Mouse (Mus musculus) embryonic fibroblast, embryonic 13.5 days (primary cell): ENCODE data around the gene Dnajc17. TPM values are rescaled to one million over a fixed set of nuclear protein-coding genes. Genes with fewer than 3 reads are reported as not detected.

Experiments
- H3K27ac ChIP-seq: 2 replicates; pipeline ENCODE4 v1.5.1; 2012; ENCODE audit warnings: low read length, control low read depth, inconsistent platforms; ENCODE audit not compliant: insufficient read depth
- H3K4me1 ChIP-seq: 2 replicates; pipeline ENCODE4 v1.6.1; 2011; ENCODE audit warnings: low read length; ENCODE audit not compliant: control insufficient read depth, insufficient read depth
- H3K4me3 ChIP-seq: 2 replicates; pipeline ENCODE4 v1.5.1; 2011; ENCODE audit warnings: mild to moderate bottlenecking, control low read depth, low read length; ENCODE audit not compliant: insufficient read depth
- CTCF ChIP-seq: IDR thresholded peaks from 2 replicates; pipeline ENCODE4 v1.5.1; 2011; ENCODE audit warnings: mild to moderate bottlenecking, control low read depth, low read length, moderate library complexity, borderline replicate concordance; ENCODE audit not compliant: insufficient read depth
- POLR2A ChIP-seq: IDR thresholded peaks from 2 replicates; pipeline ENCODE4 v1.6.1; 2011; ENCODE audit warnings: low read depth, mild to moderate bottlenecking, control low read depth, low read length, moderate library complexity
- polyA plus RNA-seq: library from polyadenylated mRNA; stranded (reverse); fragments of >200 nt; gene quantifications from 2 replicates; pipeline ENCODE4 v1.2.4, GENCODE M21; 2011; ENCODE audit warnings: low read depth; ENCODE audit not compliant: missing spikeins, insufficient read length

Gene Dnajc17
- polyA plus RNA-seq, 1 experiment = 9.6 TPM

DNA sequence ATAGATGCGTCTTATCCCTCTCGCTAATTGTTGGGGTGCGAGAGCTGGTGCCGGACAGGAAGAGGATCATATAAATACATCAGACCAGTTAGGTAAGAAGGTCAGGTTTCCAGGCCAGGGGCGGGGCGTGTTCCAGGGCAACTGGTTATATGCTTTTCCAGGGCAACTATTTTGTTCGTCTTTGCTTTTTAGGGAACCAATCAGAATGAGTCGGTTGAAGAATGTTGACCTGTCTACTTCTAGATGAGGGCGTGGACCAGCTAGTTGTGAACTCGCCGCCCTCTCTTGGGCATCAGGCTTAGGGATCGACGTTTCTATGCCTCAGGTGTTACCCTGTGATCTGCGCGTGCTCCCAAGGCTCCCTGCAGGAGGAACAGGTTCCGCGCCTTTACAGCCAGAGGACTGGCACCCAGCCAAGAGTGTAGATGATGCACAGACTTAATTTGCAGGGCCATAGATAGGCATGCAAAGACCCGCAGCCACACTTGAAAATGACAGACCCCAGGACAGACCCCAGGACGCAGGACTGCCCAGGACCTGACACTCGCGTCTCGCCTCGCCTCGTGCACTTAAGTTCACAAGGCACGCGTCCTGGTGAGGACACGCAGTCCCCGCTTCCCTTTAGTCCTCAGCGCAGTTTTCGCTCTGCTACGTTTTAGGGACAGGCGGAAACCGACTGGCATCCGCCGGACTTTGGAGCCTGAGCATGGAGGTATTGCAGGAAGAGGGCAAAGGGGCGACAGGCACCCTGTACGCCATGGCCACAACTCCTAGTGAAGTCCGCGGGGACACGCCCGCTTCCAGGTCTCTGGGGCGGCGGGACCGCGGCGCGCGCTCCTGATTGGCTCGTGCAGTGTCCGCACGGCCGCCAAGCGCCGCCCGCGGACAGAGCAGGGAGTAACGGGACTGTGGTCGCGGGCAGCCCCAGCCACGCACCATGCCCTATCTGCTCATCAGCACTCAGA is 41.4 kb downstream of the Dnajc17 start, which contains the start of gene Gchfr:
Gchfr (plus strand) TSS at position 873 of the 965 bp plus-strand sequence.
- TF ChIP-seq POLR2A (no peak), CTCF (no peak)
- Histone ChIP-seq H3K4me3 (peak within 1 kb of the TSS; percentile 43), H3K4me1 (peaks cover 6% of the 10 kb centered on the region; the same call in 1 of the 2 replicates), H3K27ac (no peak within 1 kb of the TSS)

GRCm38 (mm10) chr2:119165401-119165800 is 43.2 kb downstream of the Dnajc17 start:
- TF ChIP-seq POLR2A = no peak
- no peak for TF ChIP-seq CTCF
- Histone ChIP-seq H3K4me3 (no peak overlapping the region), H3K4me1 (no peaks in the 10 kb centered on the region), H3K27ac (no peak overlapping the region)

GRCm38 (mm10) chr2:119163999-119164398 is 44.6 kb downstream of the Dnajc17 start:
- Histone ChIP-seq H3K4me1 (no peaks in the 10 kb centered on the region), H3K4me3 (no peak overlapping the region)
- TF ChIP-seq CTCF (no peak), POLR2A (no peak)

DNA sequence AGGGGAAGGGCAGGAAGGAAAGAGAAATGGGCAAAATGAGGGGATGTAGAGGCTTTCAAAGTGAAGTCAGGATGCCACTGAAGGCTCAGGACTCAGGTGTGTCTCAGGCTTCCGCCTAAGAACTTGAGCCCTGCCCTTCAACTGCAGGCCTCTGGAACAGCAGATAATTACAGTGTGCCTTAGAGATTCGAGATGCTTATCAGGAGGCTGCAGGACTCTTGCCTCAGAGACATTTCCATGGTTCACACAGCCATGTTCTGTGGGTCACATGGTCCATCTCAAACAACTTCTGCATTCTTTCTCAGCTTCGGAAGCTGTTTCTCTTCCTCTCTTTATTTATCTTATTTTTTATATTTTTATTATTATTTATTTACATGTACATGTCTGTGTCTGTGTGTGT is 45.5 kb downstream of the Dnajc17 start:
- TF ChIP-seq POLR2A (no peak), CTCF (no peak)
- H3K27ac ChIP-seq = no peak overlapping the region
- H3K4me1 ChIP-seq = no peaks in the 10 kb centered on the region
- no peak overlapping the region for H3K4me3 ChIP-seq

More at GRCm38 (mm10) chr2:119163999-119164398, 44.6 kb downstream of the Dnajc17 start:
- no peak overlapping the region for H3K27ac ChIP-seq

GRCm38 (mm10) chr2:119161247-119161646 is 47.3 kb downstream of the Dnajc17 start:
- Histone ChIP-seq H3K27ac (no peak overlapping the region), H3K4me1 (no peaks in the 10 kb centered on the region), H3K4me3 (no peak overlapping the region)
- TF ChIP-seq POLR2A = no peak
- TF ChIP-seq CTCF = no peak

DNA sequence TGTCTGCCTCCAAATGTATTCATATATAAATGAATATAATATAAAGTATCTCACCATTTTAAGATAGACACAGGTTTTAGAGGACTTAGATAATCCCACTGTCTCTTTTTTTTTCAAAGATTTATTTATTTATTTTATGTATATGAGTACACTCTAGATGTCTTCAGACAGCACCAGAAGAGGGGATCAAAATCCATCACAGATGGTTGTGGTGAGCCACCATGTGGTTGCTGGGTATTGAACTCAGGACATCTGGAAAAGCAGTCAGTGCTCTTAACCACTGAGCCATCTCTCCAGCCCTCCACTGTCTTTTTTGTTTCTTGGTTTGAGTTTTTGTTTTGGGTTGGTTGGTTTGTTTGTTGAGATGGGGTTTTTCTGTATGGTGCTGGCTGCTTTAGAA is 50.8 kb downstream of the Dnajc17 start:
- peaks cover 4% of the 10 kb centered on the region; the same call in 1 of the 2 replicates for H3K4me1 ChIP-seq
- H3K4me3 ChIP-seq = no peak overlapping the region
- TF ChIP-seq POLR2A = no peak
- no peak for TF ChIP-seq CTCF
- no peak overlapping the region for H3K27ac ChIP-seq

DNA sequence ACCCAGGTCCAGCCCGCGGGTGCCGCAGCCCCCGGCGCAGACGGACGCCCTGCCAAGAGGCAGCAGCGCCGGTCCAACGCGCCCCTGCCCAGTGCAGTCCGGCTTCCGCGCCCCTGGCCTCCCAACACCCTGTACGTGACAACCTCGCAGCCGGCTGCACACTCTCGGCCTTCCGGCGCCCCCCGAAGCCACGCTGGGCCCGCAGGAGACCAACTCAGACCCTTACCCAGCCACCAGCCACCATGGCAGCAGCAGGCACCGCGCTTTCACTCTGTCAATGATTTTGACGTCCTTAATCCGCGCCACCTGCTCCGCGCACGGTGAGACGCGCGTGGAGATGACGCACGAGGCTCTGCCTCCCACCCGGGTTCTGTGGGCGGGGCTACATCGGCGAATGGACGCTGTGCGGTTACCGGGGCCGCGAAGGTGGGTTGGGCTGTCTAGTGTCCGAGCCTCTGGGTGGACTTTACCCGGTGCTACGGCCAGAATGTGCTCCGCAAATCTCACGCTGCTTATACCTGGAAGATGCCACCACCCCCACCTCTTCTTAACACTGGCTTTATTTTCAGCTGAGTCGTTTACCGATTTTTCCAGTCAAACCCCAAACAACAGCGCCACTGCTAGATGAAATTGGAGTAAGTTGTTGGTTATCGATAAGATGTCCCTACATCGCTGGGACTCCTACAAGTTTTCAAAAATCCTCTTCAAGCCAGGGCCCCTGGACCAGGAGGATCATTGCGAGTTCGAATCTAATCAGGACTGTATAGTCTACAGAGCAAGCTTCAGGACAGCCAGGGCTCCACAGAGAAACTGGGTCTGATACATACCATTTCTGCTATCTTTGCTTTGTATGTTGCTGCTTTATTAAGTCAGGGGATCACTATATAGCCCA is 51.7 kb downstream of the Dnajc17 start, which contains the start of gene Rmdn3:
Rmdn3 (minus strand) TSS at position 354 of the 892 bp plus-strand sequence.
- Histone ChIP-seq H3K4me3 (peak within 1 kb of the TSS; percentile 91), H3K27ac (no peak within 1 kb of the TSS), H3K4me1 (peaks cover 4% of the 10 kb centered on the region; the same call in 1 of the 2 replicates)
- TF ChIP-seq CTCF = no peak
- TF ChIP-seq POLR2A = peak; percentile 82

GRCm38 (mm10) chr2:119156081-119156680 is 52.4 kb downstream of the Dnajc17 start:
- H3K4me1 ChIP-seq = peaks cover 4% of the 10 kb centered on the region; the same call in 1 of the 2 replicates
- H3K27ac ChIP-seq = no peak overlapping the region
- TF ChIP-seq CTCF (no peak), POLR2A (no peak)
- H3K4me3 ChIP-seq = peak overlapping the region; percentile 91

DNA sequence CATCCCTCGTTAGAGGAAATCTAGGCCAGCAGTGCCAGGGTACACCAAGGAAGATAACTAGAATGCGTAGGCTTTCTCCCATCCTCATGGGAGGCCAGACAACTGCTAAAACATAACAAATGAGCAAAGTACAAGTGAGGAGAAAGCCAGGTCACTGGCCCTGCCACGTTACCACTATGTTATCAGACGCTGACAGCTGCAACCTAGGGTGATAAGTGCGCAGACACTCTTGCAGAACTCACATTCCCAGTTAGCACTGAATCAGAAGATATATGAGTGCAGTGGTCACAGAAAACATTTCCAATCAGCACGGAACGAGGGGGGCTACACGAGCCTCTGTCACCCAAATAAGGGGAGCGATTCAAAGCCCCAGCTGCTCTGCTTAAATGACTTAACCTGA is 53.2 kb downstream of the Dnajc17 start:
- H3K4me3 ChIP-seq = peak overlapping the region; percentile 91; the same call in 1 of the 2 replicates
- TF ChIP-seq POLR2A = no peak
- no peak for TF ChIP-seq CTCF

More for the DNA sequence above, 53.2 kb downstream of the Dnajc17 start:
- peaks cover 4% of the 10 kb centered on the region; the same call in 1 of the 2 replicates for H3K4me1 ChIP-seq
- H3K27ac ChIP-seq = no peak overlapping the region
